Mouse (Mus musculus) left cerebral cortex, postnatal 25 days (tissue): ENCODE results near the gene Slc11a2. TPM values are rescaled to one million over a fixed set of nuclear protein-coding genes. Genes with fewer than 3 reads are reported as not detected.
"Not testable (repeated sequence)": the region's sequence is repeated elsewhere in the genome, so short reads cannot be mapped to it uniquely, and the experiment has no call there.

Source experiments
- DNase-seq, 2 experiments: peaks; one replicate each; pipeline ENCODE4 v3.0.0; 2022; ENCODE audit warnings: low spot score in 2 of 2, mixed read lengths in 1 of 2
- intact Hi-C: fragments of 180-260 bp; cut with DNase I; formaldehyde crosslinking; loops from one replicate; pipeline ENCODE4 v1.15.1; 2025
- total RNA-seq, 2 experiments: library from RNA; stranded (reverse); gene quantifications; 2 replicates each; pipeline ENCODE4 v1.2.3; 2021

The Slc11a2 gene
- total RNA-seq, 2 experiments from 2014 or later = 54.1 to 63.5 TPM

DNA sequence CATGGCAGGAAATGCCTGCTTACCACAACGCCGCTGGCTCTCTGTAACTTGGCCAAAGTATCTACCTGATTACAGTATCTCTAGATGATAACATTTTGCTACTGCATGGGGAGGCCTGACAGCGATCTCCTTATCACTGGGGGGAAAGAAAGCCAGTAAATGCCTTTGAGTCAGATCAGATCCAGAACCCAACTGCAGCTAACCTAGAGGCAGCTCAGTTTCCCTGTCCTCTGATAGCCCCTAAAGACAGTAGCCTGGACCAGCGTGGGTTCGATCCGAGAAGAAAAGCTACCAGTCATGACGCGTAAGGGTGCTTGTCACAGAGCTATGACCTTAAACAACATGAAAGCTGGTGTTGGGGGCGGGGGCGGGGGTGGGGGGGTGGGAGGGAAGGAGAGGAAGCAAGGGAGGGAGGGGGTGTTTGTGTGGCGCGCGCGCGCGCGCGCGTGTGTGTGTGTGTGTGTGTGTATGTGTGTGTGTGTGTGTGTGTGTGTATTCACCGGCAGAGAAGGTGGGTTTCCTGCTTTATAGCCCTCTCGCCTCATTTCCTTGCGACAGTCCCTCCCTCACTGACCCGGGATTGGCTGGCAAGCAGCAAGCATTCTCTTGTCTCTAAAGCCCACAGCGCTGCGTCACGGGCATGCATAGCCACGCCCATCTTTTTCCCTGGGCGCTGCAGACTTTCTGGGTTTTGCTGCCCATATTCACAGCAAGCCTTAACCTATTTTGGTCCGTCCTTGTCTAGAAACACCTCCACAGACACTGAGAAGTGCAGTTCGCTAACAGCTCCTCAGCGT lies 18.5 kb upstream of the Slc11a2 start:
- intact Hi-C loops = no loop called here
- peak; percentile 84 to 93 for DNase-seq

DNA sequence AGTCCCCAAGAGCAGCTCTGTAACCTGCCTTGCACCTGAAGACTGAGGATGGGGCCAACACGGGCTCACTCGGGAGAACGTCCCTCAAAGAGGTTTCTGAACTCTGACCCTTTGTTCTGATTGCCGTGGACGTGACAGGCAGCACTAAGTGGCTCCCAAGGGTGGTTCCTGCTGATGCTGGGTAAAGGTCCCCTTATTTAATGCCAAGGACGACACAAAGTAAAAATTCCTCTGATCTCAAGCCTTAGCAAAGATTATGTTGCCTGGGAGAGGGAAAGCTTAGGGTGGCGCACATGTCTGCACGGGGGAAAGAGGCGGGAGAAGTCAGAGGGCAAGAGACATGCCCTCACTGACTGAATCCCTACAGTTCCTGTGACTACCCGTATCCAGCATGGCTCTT lies 11.6 kb upstream of the Slc11a2 start:
- intact Hi-C loops = no loop called here

DNA sequence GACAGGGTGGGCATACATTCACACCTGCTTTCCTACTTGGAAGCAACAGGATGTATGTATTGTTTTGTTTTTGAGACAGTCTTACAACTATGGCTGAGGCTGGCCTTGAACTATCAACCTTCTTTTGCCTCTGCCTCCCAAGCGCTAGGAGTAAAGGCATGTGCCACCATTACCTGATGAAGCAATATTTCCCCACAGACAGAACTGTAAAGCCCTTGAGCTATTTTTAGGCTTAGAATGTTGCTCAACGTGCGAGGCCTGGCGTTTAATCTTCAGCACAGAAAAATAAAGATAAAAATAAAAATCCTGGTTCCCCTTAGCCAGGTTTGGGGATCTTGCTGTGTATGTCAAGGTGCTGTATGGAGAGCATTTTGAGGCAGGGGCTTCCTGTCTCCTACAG lies 11.2 kb upstream of the Slc11a2 start:
- DNase-seq = no peak

More for the DNA sequence above, 11.6 kb upstream of the Slc11a2 start:
- DNase-seq = no peak

DNA sequence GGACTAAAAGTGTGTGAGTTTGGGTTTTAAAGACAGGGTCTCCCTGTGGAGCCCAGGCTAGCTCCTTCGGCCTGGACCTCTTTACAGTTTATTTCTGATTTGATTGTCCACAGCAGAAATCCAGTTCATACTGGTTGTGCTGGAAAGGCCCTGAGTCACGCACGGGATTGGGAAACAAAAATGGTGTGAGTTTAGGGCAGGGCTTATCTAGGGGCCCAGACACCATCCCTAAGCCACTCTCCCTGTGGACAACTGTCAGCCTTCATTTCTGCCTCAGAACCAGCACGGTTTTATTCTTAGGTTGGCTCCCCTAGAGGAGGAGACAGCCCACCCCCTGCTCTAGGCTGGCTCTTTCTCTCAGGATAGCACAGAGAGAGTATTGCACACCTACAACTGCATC lies 8.4 kb upstream of the Slc11a2 start:
- intact Hi-C loops = no loop called here
- no peak for DNase-seq

More for the DNA sequence above, 11.2 kb upstream of the Slc11a2 start:
- intact Hi-C loops = no loop called here

DNA sequence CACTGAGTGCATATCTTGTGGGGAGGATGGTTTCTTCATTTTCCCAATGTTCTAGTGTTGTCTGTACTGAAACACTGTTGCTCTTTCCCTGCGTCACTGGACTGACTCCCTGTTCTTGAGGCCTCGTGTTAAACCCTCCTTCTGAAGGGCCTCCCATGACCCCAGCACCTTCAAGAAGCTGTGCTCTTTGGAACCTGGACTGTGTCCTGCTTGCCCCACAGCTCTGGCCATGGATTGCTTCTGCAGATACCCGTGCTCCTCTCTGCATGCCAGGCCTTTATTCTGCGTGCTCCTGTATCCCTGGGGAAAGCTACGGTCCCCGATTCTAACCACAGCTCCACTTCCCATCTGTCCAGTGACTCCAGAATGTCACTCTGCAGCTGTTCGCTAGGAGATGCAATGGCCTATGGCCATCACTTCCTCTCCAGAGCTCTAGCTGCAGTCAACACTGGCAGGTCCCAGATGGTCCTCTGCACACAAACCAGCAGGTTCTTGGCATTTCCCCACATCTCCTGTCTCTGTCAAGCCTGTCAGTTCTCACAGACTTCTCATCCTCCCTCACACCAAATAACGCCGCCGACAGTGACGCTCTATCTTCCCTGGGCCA lies 5.2 kb upstream of the Slc11a2 start:
- intact Hi-C loops = no loop called here
- DNase-seq = no peak

DNA sequence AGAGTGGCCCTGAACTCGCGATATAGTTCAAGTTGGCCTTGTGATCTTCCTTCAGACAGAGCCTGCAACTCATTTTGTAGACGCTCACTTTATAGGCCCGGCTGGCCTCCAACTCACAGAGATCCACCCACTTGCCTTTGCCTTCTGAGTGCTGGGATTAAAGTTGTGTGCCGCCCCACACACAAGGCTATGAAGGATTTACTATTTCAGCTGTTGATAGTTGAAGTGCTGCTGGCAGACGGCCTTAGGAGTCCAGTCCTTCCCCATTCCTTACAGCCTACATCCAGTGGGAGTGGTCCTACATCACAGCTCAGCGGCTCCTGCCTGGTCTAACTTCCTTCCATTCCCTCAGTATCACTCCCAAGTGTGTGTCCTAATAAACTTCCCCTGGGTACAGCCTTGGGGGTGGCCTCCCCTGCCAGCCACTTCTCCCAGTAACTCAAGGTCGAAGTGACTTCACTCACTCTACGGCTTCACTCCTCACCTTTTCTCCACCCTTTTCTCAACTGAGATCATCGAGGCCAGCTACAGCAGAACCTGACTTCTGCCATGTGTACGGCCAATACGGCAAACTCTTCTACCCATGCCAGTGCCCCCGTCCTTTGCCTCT lies 3.5 kb upstream of the Slc11a2 start:
- intact Hi-C loops = no loop called here
- DNase-seq = no peak

DNA sequence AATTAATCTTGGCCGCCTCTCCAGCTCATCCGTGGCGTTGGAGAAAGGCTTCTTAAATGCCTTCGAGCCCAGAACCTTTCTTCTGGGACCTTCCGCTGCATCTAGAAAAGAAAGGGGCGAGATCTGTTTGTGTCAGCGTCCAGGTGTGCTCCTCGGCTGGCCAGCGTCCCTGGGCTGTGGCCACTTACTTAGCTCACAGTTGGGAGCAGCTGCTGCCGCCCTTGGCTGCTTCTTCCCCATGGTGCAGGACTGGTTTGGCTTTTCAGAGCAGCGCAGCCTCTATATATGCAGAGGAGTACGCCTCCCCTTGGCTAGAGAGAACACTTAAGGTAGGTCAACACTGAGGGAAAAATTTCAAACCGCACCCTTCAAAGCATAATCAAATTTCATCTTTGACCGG lies 956 bp downstream of the Slc11a2 start:
- intact Hi-C loops = loop anchor here (2.0 kb wide), 1 partner anchor 45 kb away; the partner anchor contains the start of gene Letmd1
- DNase-seq = no peak

DNA sequence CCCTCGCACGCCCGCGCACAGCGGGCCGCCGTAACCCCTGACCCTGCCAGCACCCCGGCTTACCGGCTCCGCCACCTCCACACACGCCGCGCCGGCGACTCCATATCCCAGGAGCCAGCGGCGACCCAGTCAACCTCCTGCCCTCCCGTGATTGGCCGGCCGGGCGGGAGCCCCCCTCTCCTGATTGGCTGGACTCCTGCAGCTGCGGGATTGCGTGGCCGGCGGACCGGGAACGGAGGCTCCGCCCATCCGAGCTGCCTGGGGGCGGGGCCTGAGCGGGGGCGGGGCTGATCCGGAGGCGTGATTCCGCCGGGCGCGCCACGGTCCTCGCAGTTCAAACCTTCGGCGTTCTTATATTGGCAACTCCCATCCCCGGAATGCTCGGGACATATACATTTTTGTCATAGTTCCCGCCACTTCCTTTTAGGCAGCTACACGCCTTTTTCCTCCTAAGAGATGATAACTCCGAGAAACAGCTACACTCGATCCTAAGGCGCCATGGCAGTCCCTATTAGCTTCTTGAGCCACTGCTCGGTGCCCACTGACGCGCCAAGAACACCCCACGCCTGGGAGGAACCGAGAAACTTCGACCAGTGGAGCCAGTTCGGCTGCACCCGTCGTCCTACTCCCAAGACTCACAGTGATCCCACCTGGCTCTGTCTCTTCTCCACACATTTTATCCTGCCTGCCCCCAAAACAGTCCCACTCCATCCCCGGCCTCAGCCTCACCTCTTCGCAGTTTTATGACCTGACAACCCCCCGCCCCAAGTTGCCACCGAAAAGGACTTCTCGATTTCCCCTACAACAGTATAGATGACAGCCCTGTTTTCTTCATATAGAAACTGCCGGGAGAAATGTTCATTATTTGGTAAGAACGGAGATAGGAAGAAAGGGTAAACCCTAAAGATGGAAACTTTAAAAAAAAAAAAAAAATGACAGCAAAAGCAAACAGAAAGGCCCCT lies 1.7 kb downstream of the Slc11a2 start:
- intact Hi-C loops = loop anchor here (2.0 kb wide), 1 partner anchor 46 kb away; the partner anchor contains the start of gene Letmd1
- DNase-seq = peak; percentile 96 to 98

DNA sequence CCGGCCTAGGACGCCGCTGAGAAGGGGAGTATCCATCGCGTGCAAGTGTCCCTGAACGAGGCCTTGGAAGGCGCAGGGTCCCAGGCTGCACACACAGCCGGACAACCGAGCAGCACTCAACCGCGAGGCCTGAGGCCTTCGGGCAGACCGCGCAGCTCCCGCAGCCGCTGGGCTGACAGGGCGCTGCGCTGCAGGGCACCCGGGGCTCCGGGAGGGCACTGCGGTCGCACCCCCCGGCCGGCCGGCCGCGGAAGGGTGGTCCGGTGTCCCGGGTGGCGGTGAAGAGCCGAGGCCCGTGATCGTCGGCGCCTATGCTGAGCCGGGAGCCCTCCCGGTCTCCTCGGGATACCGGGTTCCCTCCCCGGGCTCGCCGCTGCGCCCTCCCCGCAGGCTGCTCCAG lies 2.4 kb downstream of the Slc11a2 start:
- peak in 1 of 2 experiments; percentile 49 for DNase-seq
- intact Hi-C loops = loop anchor here (2.0 kb wide), 1 partner anchor 46 kb away; the partner anchor contains the start of gene Letmd1

DNA sequence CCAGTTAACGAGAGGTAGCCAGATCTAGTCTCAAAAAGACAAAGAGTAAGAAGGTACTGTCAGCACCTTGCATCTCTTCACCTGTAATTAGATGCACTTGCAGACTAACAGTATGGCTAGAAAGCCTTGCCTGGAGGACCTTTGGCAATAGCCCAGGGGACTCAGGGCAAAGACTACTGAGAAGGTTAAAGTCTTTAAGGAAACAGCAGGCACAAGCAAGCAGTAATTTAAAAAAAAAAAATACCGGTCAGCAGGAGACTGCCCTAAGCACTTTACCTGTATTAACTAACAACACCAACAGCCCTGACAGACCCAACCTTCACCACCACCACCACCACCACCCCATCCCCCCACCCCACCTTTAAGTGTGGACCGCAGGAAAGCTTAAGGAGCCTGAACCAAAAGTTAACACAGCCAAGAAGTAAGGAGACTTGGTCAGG lies 3.1 kb downstream of the Slc11a2 start, which contains the start of gene Gm5475:
Gene Gm5475, plus strand, starts transcription at position 390 of the 440 bp plus-strand sequence.
- intact Hi-C loops = loop anchor here (2.0 kb wide), 1 partner anchor 47 kb away; the partner anchor contains the start of gene Letmd1
- DNase-seq = not testable (repeated sequence)

DNA sequence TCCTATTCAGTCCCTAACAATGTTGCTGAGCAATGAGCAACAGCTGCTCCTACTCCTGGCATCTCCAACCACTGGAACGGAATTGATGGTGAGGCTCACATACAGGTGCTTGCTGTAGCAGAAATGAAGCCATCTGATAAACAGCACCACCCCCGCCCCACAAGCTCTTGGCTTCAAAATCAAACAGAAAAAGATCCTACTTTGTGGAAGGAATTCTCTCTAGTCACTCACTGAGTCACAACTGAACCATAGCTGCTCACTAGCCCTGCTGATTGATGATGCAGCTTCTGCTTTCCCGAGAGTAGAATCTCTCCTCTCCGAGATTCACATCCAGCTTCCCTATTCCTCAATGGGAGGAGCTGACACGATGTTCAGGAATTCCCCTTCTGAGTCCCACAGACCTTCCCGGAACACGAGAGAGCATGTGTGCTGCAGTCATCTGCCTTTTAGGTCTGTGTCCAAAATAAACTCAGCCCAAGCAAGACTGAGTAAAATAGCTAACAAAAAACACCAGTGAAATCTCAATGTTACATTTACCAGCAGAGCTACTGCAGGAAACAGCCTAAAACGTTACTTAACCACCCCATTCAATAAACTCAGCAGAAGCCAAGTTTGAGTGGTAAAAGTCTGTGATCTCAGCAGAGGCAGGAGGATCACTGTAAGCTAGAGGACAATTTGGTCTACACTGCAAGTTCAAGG lies 3.7 kb downstream of the Slc11a2 start:
- peak in 1 of 2 experiments; percentile 49 for DNase-seq
- intact Hi-C loops = no loop called here

DNA sequence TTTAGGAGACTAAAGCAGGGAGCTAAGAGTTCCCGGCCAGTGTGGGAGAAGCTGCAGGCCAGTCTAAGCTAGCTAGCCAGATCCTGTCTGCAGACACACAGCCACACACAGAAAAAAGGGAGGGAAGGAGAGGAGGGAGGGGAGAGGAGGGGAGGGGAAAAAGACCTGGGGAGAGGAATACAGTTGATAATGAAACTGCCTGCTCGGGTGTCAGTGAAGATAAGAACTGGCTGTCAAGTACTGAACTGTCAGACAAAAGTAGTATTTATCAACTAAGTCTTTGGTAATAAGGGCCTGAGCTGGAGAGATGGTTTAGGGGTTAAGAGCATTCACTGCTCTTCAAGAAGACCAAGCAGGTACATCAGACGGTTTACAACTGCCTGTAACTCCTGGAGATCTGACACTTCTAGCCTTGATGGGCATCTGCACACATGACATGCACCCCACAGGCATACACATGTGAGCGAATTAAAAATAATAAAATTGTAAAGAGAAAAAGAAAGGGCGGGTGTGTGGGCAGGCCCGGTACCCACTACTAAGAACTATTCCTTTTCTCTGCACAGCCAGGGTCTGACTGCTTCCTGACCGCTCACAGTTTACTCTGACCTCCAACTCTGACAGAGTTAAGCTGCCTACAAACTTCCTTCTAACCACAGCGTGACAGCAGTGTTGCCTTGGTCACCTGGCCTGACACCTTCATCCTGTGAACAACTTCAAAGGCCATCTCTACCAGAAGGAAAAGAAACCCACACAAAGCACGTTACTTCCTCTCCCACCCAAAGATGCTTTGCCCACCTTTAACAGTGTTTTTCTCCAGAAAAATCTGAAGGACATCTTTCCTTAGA lies 4.7 kb downstream of the Slc11a2 start:
- intact Hi-C loops = no loop called here
- DNase-seq = no peak

DNA sequence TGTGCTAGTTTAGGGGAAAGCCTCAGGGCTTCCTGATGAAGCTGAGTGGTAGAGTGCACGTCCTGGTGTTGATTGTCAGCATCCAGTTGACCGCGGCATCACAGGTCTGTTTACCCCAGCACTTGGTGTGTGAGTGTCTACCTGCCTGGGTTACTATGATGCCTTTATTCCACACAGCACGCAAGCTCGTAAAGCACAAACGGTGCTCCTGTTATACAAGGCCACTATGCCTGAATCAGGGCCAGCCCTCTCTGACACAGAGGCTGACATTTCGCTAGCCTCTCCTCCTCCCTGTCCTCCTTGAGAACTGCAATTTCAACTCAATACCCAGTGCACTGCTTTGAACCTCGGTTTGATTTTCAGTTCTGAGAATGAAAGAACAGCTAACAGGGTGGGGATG lies 5.6 kb downstream of the Slc11a2 start:
- intact Hi-C loops = no loop called here
- no peak for DNase-seq

DNA sequence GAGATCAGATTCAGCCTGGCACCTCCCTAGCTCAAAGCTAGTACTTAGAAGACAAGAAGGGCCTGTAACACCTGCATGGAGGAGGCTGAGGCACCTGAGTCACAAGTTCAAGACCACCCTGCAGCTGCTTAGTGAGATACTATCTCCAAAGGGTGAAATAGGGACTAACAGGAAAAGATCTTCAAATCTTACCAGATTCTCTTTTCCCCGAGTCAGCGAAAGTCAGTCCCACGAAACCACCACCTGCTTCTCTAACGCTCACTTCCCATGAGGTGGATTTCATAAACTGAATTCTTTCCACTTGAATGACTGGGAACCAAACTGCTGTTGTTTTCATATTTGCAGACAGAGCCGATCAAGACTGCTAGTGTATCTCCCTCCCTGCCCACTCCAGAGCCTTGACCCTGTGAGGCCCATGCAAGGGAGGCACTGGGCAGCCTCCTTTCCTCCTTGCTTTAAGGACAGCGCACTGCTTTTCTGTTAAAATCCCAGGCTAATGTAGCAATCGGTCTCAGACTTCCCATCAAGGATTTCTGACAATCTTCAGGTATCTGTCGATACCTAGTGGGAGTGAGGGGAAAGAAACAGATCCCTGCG lies 6.9 kb downstream of the Slc11a2 start:
- DNase-seq = no peak
- intact Hi-C loops = no loop called here

DNA sequence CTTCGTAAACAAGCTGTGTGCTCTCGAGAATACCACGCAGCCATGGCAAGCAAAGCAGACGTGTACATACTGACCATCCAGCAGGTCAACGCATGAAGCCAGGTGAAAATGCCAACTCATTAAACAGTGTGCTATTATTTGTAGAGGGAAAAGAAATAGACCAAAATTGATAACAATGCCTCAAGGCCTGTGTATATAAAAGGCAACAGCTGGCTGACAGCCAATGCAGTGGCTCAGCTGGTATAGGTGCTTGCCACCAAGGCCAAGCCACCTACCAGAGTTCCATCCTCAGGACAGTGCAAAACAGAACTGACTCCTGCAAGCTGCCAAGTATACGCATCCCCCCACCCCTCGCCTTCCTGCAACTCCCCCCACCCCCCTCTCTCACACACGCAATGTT lies 9.2 kb downstream of the Slc11a2 start:
- intact Hi-C loops = no loop called here
- no peak for DNase-seq

DNA sequence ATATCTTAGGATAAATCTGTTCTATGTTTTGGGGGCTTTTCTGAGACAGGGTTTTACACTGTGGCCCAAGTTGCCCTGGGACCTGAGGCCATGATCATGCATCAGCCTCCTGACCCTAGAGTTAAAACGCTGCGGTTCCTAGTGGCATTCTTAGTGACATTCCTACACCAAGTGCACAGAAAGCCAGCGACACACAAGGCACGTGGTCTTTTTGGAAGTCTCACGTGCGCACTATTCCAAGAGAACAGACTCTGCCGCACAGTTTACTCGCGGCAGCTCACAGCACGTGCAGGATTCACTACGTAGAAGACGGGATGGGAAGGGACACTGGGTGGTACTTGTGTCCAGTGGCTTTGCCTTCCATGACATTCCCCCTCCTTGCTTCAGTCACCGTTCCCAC lies 9.9 kb downstream of the Slc11a2 start:
- DNase-seq = no peak

DNA sequence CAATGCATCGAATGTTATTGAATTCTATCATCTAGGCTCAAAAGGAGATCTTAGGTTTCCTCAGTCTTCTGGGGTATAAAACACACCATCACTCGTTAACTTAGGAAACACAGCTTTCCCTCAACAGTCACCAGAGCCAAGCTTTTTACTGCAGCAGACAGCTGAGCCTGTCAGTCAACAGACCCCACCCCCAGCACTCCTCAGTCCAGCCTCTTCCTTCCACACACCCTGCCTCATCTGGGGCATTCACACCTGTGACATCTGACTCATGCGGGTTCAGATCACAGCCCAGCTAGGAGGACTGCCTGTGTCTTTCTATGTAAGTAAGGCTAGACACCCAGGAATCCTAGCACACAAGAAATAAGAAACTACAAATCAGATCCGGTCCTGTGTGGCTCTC lies 10.9 kb downstream of the Slc11a2 start:
- intact Hi-C loops = no loop called here

More for the DNA sequence above, 9.9 kb downstream of the Slc11a2 start:
- intact Hi-C loops = no loop called here

More for the DNA sequence above, 10.9 kb downstream of the Slc11a2 start:
- no peak for DNase-seq
